ENCODE assay signal across 24 mouse cellular contexts in the genomic region with DNA sequence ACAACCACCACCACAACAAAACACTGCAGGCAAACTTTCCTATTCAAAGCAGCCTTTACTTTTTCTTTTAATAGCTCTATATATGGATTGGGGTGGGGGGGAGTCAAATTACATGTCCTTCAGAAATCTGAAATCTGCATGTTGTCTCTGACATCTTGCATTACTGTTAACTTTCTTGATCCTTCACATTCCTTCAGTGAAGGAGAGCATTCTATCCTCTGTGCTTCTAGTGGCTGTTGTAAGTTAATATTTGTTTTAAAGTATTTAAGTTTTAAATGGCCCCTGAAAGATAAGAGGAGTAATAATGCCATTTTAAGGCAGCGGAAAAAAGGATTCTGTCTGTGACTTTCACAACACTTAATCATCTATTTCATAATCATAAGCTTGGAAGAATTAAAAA. TPM values are rescaled to one million over a fixed set of nuclear protein-coding genes. Genes with fewer than 3 reads are reported as not detected.
DNase-seq lines count a peak whose midpoint lies in the region; ATAC-seq and TF ChIP-seq lines count a peak whose summit lies in the region.
"Had no signal": no experiment of that assay in that cellular context is flagged by ENCODE, and none has a peak within 500 bp of the region (broad histone marks: within the 10 kb centered on the region; RNA-seq: fewer than 3 reads in every experiment).

No protein-coding gene starts in this region.

- TF ChIP-seq EP300 in lung, postnatal 0 days (IDR thresholded peaks at IDR 0.05), result no peak; the same call in 1 of the 2 replicates

- no peak overlapping the region for H3K4me2 ChIP-seq in embryonic facial prominence, embryonic 11.5 days (ENCODE audit: low read depth, low read length)
- no peak overlapping the region for H3K4me2 ChIP-seq in lung, embryonic 15.5 days
- H3K4me2 ChIP-seq in lung, postnatal 0 days (replicated peaks; ENCODE audit: low read depth, low read length), result no peak overlapping the region
- H3K4me2 ChIP-seq: embryonic facial prominence, embryonic 12.5 days; forebrain, embryonic 13.5 days; forebrain, embryonic 15.5 days had no signal

- H3K9ac ChIP-seq in embryonic facial prominence, embryonic 11.5 days (replicated peaks; ENCODE audit: low read length), result no peak overlapping the region
- H3K9ac ChIP-seq in lung, embryonic 15.5 days, result no peak overlapping the region
- no peak overlapping the region for H3K9ac ChIP-seq in lung, postnatal 0 days (replicated peaks; ENCODE audit: low read depth)
- H3K9ac ChIP-seq: embryonic facial prominence, embryonic 12.5 days; forebrain, embryonic 13.5 days; forebrain, embryonic 15.5 days; forebrain, postnatal 0 days had no signal

- ATAC-seq in embryonic facial prominence, embryonic 11.5 days (replicated peaks; ENCODE audit: insufficient number of reproducible peaks, low FRiP score, low TSS enrichment, low read depth), result no peak
- ATAC-seq in lung, embryonic 15.5 days (ENCODE audit: borderline replicate concordance, extremely low read depth, low FRiP score, low TSS enrichment), result peak; percentile 86
- peak; percentile 71 for ATAC-seq in lung, postnatal 0 days
- ATAC-seq: activated CD4-positive, CD25-positive, alpha-beta regulatory T cell, adult 4 months; CD4-positive, CD25-positive, alpha-beta regulatory T cell, adult 4 months; forebrain, embryonic 13.5 days; forebrain, embryonic 15.5 days; forebrain, postnatal 0 days; Patski had no signal

- no peaks in the 10 kb centered on the region for H3K9me3 ChIP-seq in embryonic facial prominence, embryonic 11.5 days (replicated peaks; ENCODE audit: control insufficient read depth, low read length)
- no peaks in the 10 kb centered on the region for H3K9me3 ChIP-seq in embryonic facial prominence, embryonic 10.5 days
- H3K9me3 ChIP-seq in lung, embryonic 15.5 days, result no peaks in the 10 kb centered on the region
- H3K9me3 ChIP-seq in lung, postnatal 0 days (ENCODE audit: low read length), result no peaks in the 10 kb centered on the region
- H3K9me3 ChIP-seq: embryonic facial prominence, embryonic 12.5 days; forebrain, embryonic 13.5 days; forebrain, embryonic 15.5 days had no signal

- no peaks in the 10 kb centered on the region for H3K4me1 ChIP-seq in embryonic facial prominence, embryonic 11.5 days (ENCODE audit: control insufficient read depth, insufficient read depth, low read length)
- H3K4me1 ChIP-seq in embryonic facial prominence, embryonic 10.5 days, result peaks cover 2% of the 10 kb centered on the region; the same call in 1 of the 2 replicates
- peaks cover 14% of the 10 kb centered on the region; the same call in 1 of the 2 replicates for H3K4me1 ChIP-seq in lung, embryonic 15.5 days
- no peaks in the 10 kb centered on the region for H3K4me1 ChIP-seq in lung, postnatal 0 days (ENCODE audit: insufficient read depth, low read depth, low read length)
- H3K4me1 ChIP-seq: embryonic facial prominence, embryonic 12.5 days; forebrain, embryonic 13.5 days; forebrain, embryonic 15.5 days had no signal

- DNase-seq in embryonic facial prominence, embryonic 11.5 days (ENCODE audit: low spot score), result peak; percentile 41
- DNase-seq in embryonic facial prominence, embryonic 10.5 days (ENCODE audit: low spot score), result no peak
- no peak for DNase-seq in lung, postnatal 36 days
- DNase-seq in lung, postnatal 0 days (ENCODE audit: low spot score), result peak; percentile 65
- DNase-seq in lung, postnatal 10 days, result no peak
- DNase-seq: adrenal gland, adult 8-10 months; adrenal gland, postnatal 14 days; adrenal gland, postnatal 36 days; B cell, adult 2 months; cerebellum, adult 11-12 months; cerebellum, adult 2 months; cerebellum, adult 9-10 months; cerebellum, postnatal 10 days; cerebellum, postnatal 25 days; forebrain, postnatal 0 days had no signal

- no peaks in the 10 kb centered on the region for H3K27me3 ChIP-seq in embryonic facial prominence, embryonic 11.5 days (ENCODE audit: control insufficient read depth, insufficient read depth, low read length)
- no peaks in the 10 kb centered on the region for H3K27me3 ChIP-seq in embryonic facial prominence, embryonic 10.5 days (replicated peaks; ENCODE audit: low read depth, poor library complexity, severe bottlenecking)
- H3K27me3 ChIP-seq in lung, embryonic 15.5 days, result no peaks in the 10 kb centered on the region
- no peaks in the 10 kb centered on the region for H3K27me3 ChIP-seq in lung, postnatal 0 days (replicated peaks; ENCODE audit: insufficient read depth, low read length)
- H3K27me3 ChIP-seq: CH12.LX; embryonic facial prominence, embryonic 12.5 days; forebrain, embryonic 13.5 days; forebrain, embryonic 15.5 days; Patski had no signal

- H3K36me3 ChIP-seq in embryonic facial prominence, embryonic 11.5 days (replicated peaks; ENCODE audit: control insufficient read depth, insufficient read depth, low read depth, low read length), result no peaks in the 10 kb centered on the region
- H3K36me3 ChIP-seq in embryonic facial prominence, embryonic 10.5 days (replicated peaks), result no peaks in the 10 kb centered on the region
- H3K36me3 ChIP-seq in lung, embryonic 15.5 days, result no peaks in the 10 kb centered on the region
- H3K36me3 ChIP-seq in lung, postnatal 0 days (ENCODE audit: insufficient read depth, low read length), result no peaks in the 10 kb centered on the region
- H3K36me3 ChIP-seq: embryonic facial prominence, embryonic 12.5 days; forebrain, embryonic 15.5 days; G1E had no signal

- H3K27ac ChIP-seq in embryonic facial prominence, embryonic 11.5 days (replicated peaks; ENCODE audit: low read depth, low read length), result no peak overlapping the region
- H3K27ac ChIP-seq in embryonic facial prominence, embryonic 10.5 days (replicated peaks), result no peak overlapping the region
- H3K27ac ChIP-seq in lung, embryonic 15.5 days, result peak overlapping the region; percentile 80
- no peak overlapping the region for H3K27ac ChIP-seq in lung, postnatal 0 days (ENCODE audit: low read length)
- H3K27ac ChIP-seq: embryonic facial prominence, embryonic 12.5 days; forebrain, embryonic 13.5 days; forebrain, embryonic 15.5 days had no signal

- TF ChIP-seq CTCF in lung, postnatal 0 days (IDR thresholded peaks at IDR 0.05), result no peak

- WGBS in embryonic facial prominence, embryonic 11.5 days, result 87% methylated on average over 1 of the region's 1 CpGs
- WGBS in embryonic facial prominence, embryonic 10.5 days, result 85% methylated on average over 1 of the region's 1 CpGs
- WGBS in lung, embryonic 15.5 days, result 23% methylated on average over 1 of the region's 1 CpGs
- WGBS in lung, postnatal 0 days, result 17% methylated on average over 1 of the region's 1 CpGs

- no peak overlapping the region for H3K4me3 ChIP-seq in embryonic facial prominence, embryonic 11.5 days (ENCODE audit: low read depth, low read length)
- H3K4me3 ChIP-seq in embryonic facial prominence, embryonic 10.5 days, result no peak overlapping the region
- no peak overlapping the region for H3K4me3 ChIP-seq in lung, embryonic 15.5 days
- no peak overlapping the region for H3K4me3 ChIP-seq in lung, postnatal 0 days (ENCODE audit: low read depth, low read length)
- H3K4me3 ChIP-seq: embryonic facial prominence, embryonic 12.5 days; forebrain, embryonic 13.5 days; forebrain, embryonic 15.5 days had no signal

RNA-seq across cellular contexts. Expression of gene Kitl, which starts 57.2 kb away (rescaled TPM):
- 15.6 and 17.0 TPM in 2 replicates for polyA plus RNA-seq in embryonic facial prominence, embryonic 11.5 days (2014; fragmentation: Nextera tagmentation; extraction: Ambion mirVana)
- polyA plus RNA-seq in embryonic facial prominence, embryonic 10.5 days (2016; fragmentation: Nextera tagmentation; extraction: Ambion mirVana), result 12.1 and 13.2 TPM in 2 replicates
- polyA plus RNA-seq in lung, embryonic 15.5 days (2015; fragmentation: Nextera tagmentation; extraction: Ambion mirVana), result 41.4 and 45.6 TPM in 2 replicates
- 75.2 and 93.6 TPM in 2 replicates for polyA plus RNA-seq in lung, postnatal 0 days (2015; fragmentation: Nextera tagmentation; extraction: Ambion mirVana)
- polyA plus RNA-seq: G1E had no signal

Comparison
In these comparisons a context has a peak if more than half of its experiments do, and no peak if none do; other contexts are left out.
1. DNase-seq: peak in embryonic facial prominence, embryonic 11.5 days (single experiment) and lung, postnatal 0 days (single experiment); none in embryonic facial prominence, embryonic 10.5 days (single experiment), lung, postnatal 36 days (single experiment) and lung, postnatal 10 days (single experiment).